Mouse (Mus musculus): Measurements from ENCODE around the gene Gyg. TPM values are rescaled to one million over a fixed set of nuclear protein-coding genes. Genes with fewer than 3 reads are reported as not detected.
A peak's percentile ranks its signal among the peaks of the same experiment; 100 is the strongest.
"Not testable (repeated sequence)": the region's sequence is repeated elsewhere in the genome, so short reads cannot be mapped to it uniquely, and the experiment has no call there.

Gene Gyg
- polyA plus RNA-seq, 1 experiment from 2014 or later, result 333 TPM

DNA sequence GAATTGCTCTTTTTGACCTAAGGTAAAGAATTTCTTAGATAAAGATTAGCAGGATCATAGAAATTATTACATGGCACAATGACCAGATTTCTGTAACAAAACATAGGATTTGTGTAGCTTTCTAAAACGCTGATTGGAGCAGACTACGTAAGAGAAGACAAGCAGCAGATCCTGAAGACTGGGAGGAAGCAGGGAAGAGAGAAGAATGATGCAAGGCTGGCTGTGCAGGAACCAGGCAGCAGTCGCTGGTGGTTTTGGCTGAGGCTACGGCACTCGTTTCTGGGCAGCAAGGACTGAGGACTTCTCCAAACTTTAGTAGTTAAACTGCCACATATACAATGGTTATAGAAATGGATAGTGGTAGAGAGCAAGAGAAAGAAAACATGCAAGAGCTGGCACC lies 25.6 kb downstream of the Gyg start:
- Histone ChIP-seq H3K9ac (no peak overlapping the region), H3K4me3 (no peak overlapping the region), H3K27me3 (no peaks in the 10 kb centered on the region), H3K9me3 (no peaks in the 10 kb centered on the region), H3K4me1 (peaks cover 38% of the 10 kb centered on the region), H3K36me3 (peaks cover 32% of the 10 kb centered on the region), H3K27ac (no peak overlapping the region), H3K4me2 (no peak overlapping the region)
- no peak for ATAC-seq (ENCODE audit: borderline replicate concordance, extremely low read depth, low FRiP score, low TSS enrichment)
- 87% methylated on average over 5 of the region's 5 CpGs for WGBS

DNA sequence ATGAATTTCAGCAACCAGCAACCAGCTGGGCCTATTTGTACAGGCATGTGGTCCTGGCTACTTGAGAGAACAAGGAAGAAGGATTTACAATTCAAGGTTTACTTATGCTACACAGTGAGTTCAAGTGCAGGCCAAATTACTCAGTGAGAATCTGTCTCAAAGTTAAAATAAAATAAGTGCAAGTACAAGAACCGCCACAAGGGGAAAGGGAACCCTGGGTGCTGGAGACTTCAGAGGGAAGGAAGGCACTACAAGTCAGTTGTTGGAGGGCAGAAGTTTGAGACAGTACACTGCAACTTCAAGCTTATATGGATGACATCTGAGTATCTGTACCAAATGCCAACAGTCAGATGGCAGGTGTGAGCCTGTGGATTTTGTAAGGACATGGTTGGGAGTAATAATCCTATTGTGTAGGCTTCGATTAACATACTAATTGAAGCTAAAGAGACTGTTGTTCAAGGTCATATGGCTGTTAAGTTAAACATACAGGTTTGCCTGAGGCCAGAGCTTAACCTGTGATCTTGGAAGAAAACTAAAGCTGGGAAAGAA lies 28.0 kb downstream of the Gyg start:
- H3K27me3 ChIP-seq, result no peaks in the 10 kb centered on the region
- H3K9ac ChIP-seq, result no peak overlapping the region
- H3K9me3 ChIP-seq, result no peaks in the 10 kb centered on the region
- no peak for ATAC-seq (ENCODE audit: borderline replicate concordance, extremely low read depth, low FRiP score, low TSS enrichment)
- peaks cover 38% of the 10 kb centered on the region for H3K36me3 ChIP-seq
- no peak overlapping the region for H3K4me2 ChIP-seq
- 81% methylated on average over 2 of the region's 2 CpGs for WGBS
- H3K27ac ChIP-seq, result no peak overlapping the region
- H3K4me1 ChIP-seq, result peaks cover 22% of the 10 kb centered on the region
- no peak overlapping the region for H3K4me3 ChIP-seq

DNA sequence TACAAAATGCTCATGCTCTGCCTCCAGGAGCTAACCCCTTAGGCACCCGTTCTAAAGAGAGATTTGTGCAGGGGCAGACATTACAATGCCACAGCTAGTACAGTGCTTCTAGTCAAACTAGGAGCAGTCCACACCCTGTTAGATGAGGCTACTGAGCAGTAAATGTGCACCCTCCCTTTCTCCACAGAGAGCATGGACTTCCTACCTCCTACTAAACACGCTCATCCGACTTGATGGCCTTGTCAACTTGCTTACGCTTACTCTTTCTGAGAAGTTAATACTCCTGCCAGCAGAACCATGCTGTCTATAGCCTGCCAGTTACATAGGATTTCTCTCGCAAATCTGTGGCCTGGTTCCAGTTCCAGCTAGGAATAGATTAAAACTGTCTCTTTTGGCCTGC lies 29.5 kb downstream of the Gyg start:
- H3K9ac ChIP-seq, result no peak overlapping the region
- H3K4me2 ChIP-seq, result no peak overlapping the region
- peaks cover 16% of the 10 kb centered on the region for H3K4me1 ChIP-seq
- H3K27ac ChIP-seq, result 0 out of 2 replicates have a peak overlapping the region, but pooled peaks have one; percentile 1
- H3K9me3 ChIP-seq, result no peaks in the 10 kb centered on the region
- peak; percentile 72; the same call in 1 of the 2 replicates for ATAC-seq (ENCODE audit: borderline replicate concordance, extremely low read depth, low FRiP score, low TSS enrichment)
- H3K36me3 ChIP-seq, result peaks cover 45% of the 10 kb centered on the region
- WGBS, result 56% methylated on average over 5 of the region's 5 CpGs
- H3K27me3 ChIP-seq, result no peaks in the 10 kb centered on the region
- H3K4me3 ChIP-seq, result no peak overlapping the region

DNA sequence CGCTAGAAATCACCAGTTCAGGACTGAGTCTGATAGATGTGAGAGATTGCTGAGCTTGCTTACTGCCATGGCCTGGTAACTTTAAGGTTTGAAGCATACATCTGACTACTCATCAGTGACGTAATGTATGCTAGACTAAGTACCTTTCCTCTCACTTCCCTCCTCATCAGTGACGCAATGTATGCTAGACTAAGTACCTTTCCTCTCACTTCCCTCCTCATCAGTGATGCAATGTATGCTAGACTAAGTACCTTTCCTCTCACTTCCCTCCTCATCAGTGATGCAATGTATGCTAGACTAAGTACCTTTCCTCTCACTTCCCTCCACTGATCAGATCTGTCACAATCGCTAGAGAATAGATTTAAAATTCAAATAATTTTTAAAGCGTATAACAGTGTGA lies 33.5 kb downstream of the Gyg start:
- not testable (repeated sequence) for H3K9ac ChIP-seq; H3K4me1 ChIP-seq; H3K4me3 ChIP-seq; ATAC-seq (ENCODE audit: borderline replicate concordance, extremely low read depth, low FRiP score, low TSS enrichment); H3K27ac ChIP-seq; H3K9me3 ChIP-seq; H3K27me3 ChIP-seq; H3K4me2 ChIP-seq
- H3K36me3 ChIP-seq, result peaks cover 29% of the 10 kb centered on the region
- WGBS, result 89% methylated on average over 5 of the region's 5 CpGs

DNA sequence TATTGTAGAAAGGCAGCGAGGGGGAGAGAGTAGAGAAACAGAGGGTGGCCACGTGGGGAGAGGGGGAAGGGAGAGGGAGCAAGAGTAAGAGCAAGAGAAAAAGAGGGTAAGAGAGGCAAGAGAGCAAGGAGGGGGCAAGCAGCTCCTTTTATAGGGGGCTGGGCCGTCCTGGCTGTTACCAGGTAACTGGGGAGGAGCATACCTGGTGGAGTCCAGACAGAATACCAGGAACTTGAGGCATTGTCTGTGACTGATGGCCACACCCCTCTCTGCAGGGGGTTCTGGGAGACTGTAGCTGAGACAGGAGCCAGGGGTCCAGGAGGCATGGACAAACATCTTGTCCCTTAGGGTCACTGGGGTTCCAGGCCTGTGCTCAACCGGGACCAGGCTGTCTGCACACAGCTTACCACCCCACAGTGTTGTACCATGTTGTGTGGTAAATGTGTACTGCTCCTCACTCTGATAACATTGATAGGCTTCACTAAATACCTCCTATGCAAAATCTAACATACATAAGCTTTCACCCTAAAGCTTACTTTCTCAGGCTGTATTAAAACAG lies 35.4 kb downstream of the Gyg start:
- H3K4me3 ChIP-seq, result no peak overlapping the region
- H3K36me3 ChIP-seq, result peaks cover 21% of the 10 kb centered on the region
- peak; percentile 59; the same call in 1 of the 2 replicates for ATAC-seq (ENCODE audit: borderline replicate concordance, extremely low read depth, low FRiP score, low TSS enrichment)
- H3K27ac ChIP-seq, result no peak overlapping the region
- H3K9ac ChIP-seq, result no peak overlapping the region
- no peaks in the 10 kb centered on the region for H3K27me3 ChIP-seq
- H3K9me3 ChIP-seq, result no peaks in the 10 kb centered on the region
- WGBS, result 75% methylated on average over 4 of the region's 4 CpGs
- no peak overlapping the region for H3K4me2 ChIP-seq
- H3K4me1 ChIP-seq, result no peaks in the 10 kb centered on the region

DNA sequence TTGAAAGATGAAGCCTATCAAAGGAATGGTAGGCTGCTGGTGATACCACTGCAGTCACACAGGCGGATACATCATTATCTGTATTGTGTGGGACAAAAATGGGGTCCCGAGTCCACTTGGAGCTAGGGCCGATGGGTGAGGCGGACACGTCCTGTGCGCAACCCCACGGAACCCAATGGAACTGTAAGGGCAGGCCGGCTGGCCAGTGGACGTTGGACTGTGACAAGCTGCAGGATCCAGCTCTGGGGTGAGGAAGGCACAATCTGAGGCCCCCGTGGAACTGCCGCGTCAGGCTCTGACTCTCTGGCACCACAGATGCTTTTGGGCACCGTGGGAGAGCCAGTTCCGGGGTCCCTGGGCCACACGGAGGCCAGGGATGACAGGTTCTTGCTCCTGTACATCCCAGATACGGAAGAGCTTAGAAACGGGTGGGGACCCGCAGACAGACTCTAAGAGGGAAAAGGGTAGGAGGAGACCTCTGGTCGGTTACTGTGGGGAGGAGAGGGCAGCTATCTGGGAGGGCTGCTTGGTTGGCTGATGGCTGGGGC lies 36.0 kb downstream of the Gyg start:
- WGBS, result 91% methylated on average over 19 of the region's 19 CpGs
- Histone ChIP-seq H3K4me2 (no peak overlapping the region), H3K9me3 (no peaks in the 10 kb centered on the region), H3K27ac (no peak overlapping the region), H3K27me3 (no peaks in the 10 kb centered on the region), H3K4me1 (no peaks in the 10 kb centered on the region), H3K36me3 (peaks cover 21% of the 10 kb centered on the region), H3K9ac (no peak overlapping the region), H3K4me3 (no peak overlapping the region)
- no peak for ATAC-seq (ENCODE audit: borderline replicate concordance, extremely low read depth, low FRiP score, low TSS enrichment)

DNA sequence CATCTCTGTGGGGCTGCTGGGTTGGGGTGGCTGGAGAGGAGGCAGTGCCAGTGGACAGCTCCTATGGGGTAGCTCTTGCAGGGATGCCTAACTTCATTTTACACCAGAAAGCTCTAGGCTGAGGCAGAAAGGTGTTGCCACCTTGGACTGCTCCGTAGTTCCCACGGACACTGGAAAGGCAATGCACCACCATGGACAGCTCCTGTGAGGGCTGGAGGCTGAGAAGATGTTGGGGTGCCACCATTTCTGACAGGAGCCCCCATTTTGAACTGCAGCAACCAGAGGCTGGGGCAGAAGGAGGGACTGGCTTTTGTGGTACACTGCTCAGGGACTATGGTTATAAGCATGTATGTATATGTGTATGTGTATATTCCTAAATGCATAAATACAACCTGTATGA lies 43.2 kb downstream of the Gyg start:
- H3K4me1 ChIP-seq, result no peaks in the 10 kb centered on the region
- H3K9me3 ChIP-seq, result no peaks in the 10 kb centered on the region
- no peak for ATAC-seq (ENCODE audit: borderline replicate concordance, extremely low read depth, low FRiP score, low TSS enrichment)
- no peak overlapping the region for H3K4me3 ChIP-seq
- WGBS, result 76% methylated on average over 2 of the region's 2 CpGs
- no peak overlapping the region for H3K4me2 ChIP-seq
- H3K9ac ChIP-seq, result no peak overlapping the region
- no peaks in the 10 kb centered on the region for H3K27me3 ChIP-seq
- no peak overlapping the region for H3K27ac ChIP-seq
- peaks cover 20% of the 10 kb centered on the region for H3K36me3 ChIP-seq

DNA sequence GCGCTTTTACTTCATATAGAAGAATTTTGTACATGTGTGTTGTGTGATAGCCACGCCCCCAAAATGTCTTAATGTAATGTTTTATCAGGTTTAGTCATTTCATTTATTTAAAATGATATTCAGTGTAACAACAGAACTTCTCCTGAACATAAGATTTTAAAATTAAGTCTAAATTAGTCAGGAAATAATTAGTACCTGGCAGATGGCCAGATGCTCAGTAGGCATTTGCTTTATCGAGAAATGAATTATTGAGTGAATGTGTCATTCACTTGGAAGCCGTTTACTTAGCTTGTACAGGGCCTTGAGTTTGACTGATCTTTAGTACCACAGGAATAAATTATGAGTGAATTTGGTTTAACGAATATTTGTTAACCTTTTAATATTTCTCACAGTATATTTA lies 46.2 kb downstream of the Gyg start:
- Histone ChIP-seq H3K9me3 (no peaks in the 10 kb centered on the region), H3K36me3 (peaks cover 22% of the 10 kb centered on the region)

DNA sequence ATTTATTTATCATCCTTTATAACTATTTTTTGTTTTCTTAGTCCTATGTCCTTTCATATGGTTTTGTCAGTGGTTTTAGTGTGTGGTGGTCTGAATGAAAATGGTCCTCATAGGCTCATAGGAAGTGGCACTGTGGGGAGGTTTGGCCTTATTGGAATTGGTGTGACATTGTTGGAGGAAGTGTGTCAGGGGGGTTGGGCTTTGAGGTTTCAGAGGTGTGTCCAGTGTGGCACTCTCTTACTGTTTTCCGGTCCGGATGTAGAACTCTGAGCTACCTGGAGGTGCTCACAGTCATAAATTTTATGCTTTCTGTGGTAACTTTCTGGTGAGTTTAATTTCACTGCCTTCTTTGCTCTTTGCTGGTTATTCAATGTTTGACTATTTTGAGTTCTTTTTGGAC lies 50.3 kb downstream of the Gyg start:
- WGBS, result 93% methylated on average over 2 of the region's 2 CpGs
- H3K9ac ChIP-seq, result no peak overlapping the region
- H3K4me3 ChIP-seq, result no peak overlapping the region
- H3K36me3 ChIP-seq, result peaks cover 11% of the 10 kb centered on the region
- H3K27me3 ChIP-seq, result no peaks in the 10 kb centered on the region
- no peak overlapping the region for H3K27ac ChIP-seq
- H3K4me2 ChIP-seq, result no peak overlapping the region
- H3K9me3 ChIP-seq, result no peaks in the 10 kb centered on the region
- H3K4me1 ChIP-seq, result no peaks in the 10 kb centered on the region
- no peak for ATAC-seq (ENCODE audit: borderline replicate concordance, extremely low read depth, low FRiP score, low TSS enrichment)

More for the DNA sequence above, 46.2 kb downstream of the Gyg start:
- H3K9ac ChIP-seq, result no peak overlapping the region
- H3K4me2 ChIP-seq, result no peak overlapping the region
- no peak overlapping the region for H3K4me3 ChIP-seq
- H3K27me3 ChIP-seq, result no peaks in the 10 kb centered on the region
- ATAC-seq (ENCODE audit: borderline replicate concordance, extremely low read depth, low FRiP score, low TSS enrichment), result no peak
- WGBS, result 79% methylated on average over 5 of the region's 5 CpGs
- H3K27ac ChIP-seq, result no peak overlapping the region
- H3K4me1 ChIP-seq, result no peaks in the 10 kb centered on the region

DNA sequence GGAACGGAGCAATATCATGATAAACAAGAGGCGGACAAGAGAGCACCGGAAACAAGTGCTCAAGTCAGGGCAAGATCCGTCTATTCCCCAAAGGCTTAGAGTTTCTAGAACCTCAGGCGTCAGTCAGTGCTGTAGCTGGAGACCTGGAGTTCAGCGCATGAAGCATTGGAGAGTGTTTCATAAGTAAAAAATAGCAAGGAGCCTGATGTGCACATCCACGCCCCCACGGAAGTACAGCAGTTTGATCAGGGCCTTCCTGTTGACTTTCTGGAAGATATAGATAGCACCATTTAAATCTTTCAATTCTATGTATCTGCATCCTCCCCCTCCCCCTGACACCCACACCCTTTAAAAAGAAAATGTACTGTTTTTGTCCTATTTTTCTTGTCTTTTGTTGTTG lies 50.8 kb downstream of the Gyg start:
- WGBS, result 77% methylated on average over 8 of the region's 8 CpGs
- H3K36me3 ChIP-seq, result 0 out of 2 replicates have a peak, but pooled peaks cover 6% of the 10 kb centered on the region
- H3K4me2 ChIP-seq, result no peak overlapping the region
- no peaks in the 10 kb centered on the region for H3K9me3 ChIP-seq
- no peak overlapping the region for H3K9ac ChIP-seq
- no peak for ATAC-seq (ENCODE audit: borderline replicate concordance, extremely low read depth, low FRiP score, low TSS enrichment)
- H3K27ac ChIP-seq, result no peak overlapping the region
- H3K4me3 ChIP-seq, result no peak overlapping the region
- no peaks in the 10 kb centered on the region for H3K27me3 ChIP-seq
- no peaks in the 10 kb centered on the region for H3K4me1 ChIP-seq

DNA sequence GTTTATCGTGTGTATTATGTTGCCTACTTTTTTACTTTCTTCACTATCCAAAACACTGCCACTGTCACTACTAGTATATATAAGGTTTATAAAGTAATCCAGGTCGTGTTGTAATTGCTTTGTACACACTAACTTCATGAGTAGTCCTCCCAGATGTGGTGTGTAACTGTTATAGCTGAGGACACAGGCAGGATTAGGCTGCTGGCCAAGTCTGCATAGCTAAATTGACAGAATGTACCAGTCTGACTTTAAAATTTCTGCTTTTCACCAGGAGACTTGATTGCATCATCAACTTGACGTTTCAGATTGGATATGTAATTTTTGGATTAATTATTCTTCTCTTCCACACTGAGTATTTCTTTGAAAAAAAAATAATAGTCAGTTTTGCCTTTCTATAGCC lies 51.3 kb downstream of the Gyg start:
- Histone ChIP-seq H3K4me2 (no peak overlapping the region), H3K9ac (no peak overlapping the region), H3K9me3 (no peaks in the 10 kb centered on the region), H3K36me3 (0 out of 2 replicates have a peak, but pooled peaks cover 5% of the 10 kb centered on the region), H3K4me1 (no peaks in the 10 kb centered on the region), H3K4me3 (no peak overlapping the region), H3K27ac (no peak overlapping the region), H3K27me3 (no peaks in the 10 kb centered on the region)
- no peak for ATAC-seq (ENCODE audit: borderline replicate concordance, extremely low read depth, low FRiP score, low TSS enrichment)
- WGBS, result 58% methylated on average over 3 of the region's 3 CpGs

DNA sequence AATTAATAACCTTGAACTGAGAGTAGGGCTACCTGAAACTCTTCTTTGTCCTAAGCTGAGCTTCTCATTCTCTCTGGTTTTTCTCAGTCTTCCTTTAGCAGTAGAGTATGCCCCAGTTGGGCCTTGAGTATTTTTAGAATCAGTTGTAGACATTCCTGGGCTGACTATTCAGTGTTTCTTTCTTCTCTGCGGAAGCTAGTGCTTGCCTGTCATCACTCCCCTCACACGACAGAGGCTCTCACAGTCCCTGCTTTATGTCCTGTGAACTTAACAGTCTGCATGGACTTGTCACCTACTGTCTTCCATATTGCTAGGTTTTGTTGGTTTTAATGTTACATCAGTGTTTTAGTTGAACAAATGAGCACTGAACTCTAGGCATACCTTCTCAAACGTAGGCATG lies 73.0 kb downstream of the Gyg start:
- H3K27me3 ChIP-seq, result no peaks in the 10 kb centered on the region
- H3K27ac ChIP-seq, result no peak overlapping the region
- no peak for ATAC-seq (ENCODE audit: borderline replicate concordance, extremely low read depth, low FRiP score, low TSS enrichment)
- H3K4me2 ChIP-seq, result no peak overlapping the region
- no peak overlapping the region for H3K4me3 ChIP-seq
- H3K9ac ChIP-seq, result no peak overlapping the region
- H3K36me3 ChIP-seq, result peaks cover 18% of the 10 kb centered on the region; the same call in 1 of the 2 replicates
- H3K4me1 ChIP-seq, result no peaks in the 10 kb centered on the region
- 46% methylated on average over 3 of the region's 3 CpGs for WGBS
- H3K9me3 ChIP-seq, result no peaks in the 10 kb centered on the region
